Mouse (Mus musculus): Measurements from ENCODE around the gene Padi3. TPM values are rescaled to one million over a fixed set of nuclear protein-coding genes. Genes with fewer than 3 reads are reported as not detected.

Padi3 gene
- total and polyA plus RNA-seq, 2 experiments = not detected

- TF ChIP-seq CTCF (IDR thresholded peaks at IDR 0.05; ENCODE audit: low read depth, low read length) (no peak), POLR2A (IDR thresholded peaks at IDR 0.05; ENCODE audit: extremely low read depth, insufficient read depth, low read length) (no peak)
- no peaks in the 10 kb centered on the region for H3K79me2 ChIP-seq (ENCODE audit: control insufficient read depth, insufficient read depth, low read length)
- 42% methylated on average over 8 of the region's 8 CpGs for WGBS
- DNase-seq (ENCODE audit: extremely low read depth, low read depth, low spot score) = no peak
- H3K4me3 ChIP-seq (ENCODE audit: insufficient read depth, low read depth, low read length) = no peak overlapping the region
- H3K9ac ChIP-seq (ENCODE audit: low read depth, low read length) = no peak overlapping the region
- no peak overlapping the region for H3K27ac ChIP-seq (replicated peaks; ENCODE audit: insufficient read depth, low read depth, low read length)
- H3K27me3 ChIP-seq (ENCODE audit: control insufficient read depth, insufficient read depth, low read length) = no peaks in the 10 kb centered on the region
- H3K4me1 ChIP-seq (ENCODE audit: control insufficient read depth, insufficient read depth, low read length) = peaks cover 15% of the 10 kb centered on the region
- H3K36me3 ChIP-seq (ENCODE audit: control insufficient read depth, insufficient read depth, low read length) = no peaks in the 10 kb centered on the region
These were observed 43.2 kb upstream of the Padi3 start for GRCm38 (mm10) chr4:140853626-140854025.

- WGBS = 87% methylated on average over 11 of the region's 11 CpGs
These were observed 38.9 kb upstream of the Padi3 start for GRCm38 (mm10) chr4:140849310-140849709.

GRCm38 (mm10) chr4:140845666-140846065 is 35.2 kb upstream of the Padi3 start, which contains the start of gene Padi1:
TSS of gene Padi1 (minus strand) at chr4:140845778.
- H3K27ac ChIP-seq (replicated peaks; ENCODE audit: insufficient read depth, low read depth, low read length) = no peak within 1 kb of the TSS
- H3K9ac ChIP-seq (ENCODE audit: low read depth, low read length) = no peak within 1 kb of the TSS
- no peak for DNase-seq (ENCODE audit: extremely low read depth, low read depth, low spot score)
- no peaks in the 10 kb centered on the region for H3K4me1 ChIP-seq (ENCODE audit: control insufficient read depth, insufficient read depth, low read length)
- H3K79me2 ChIP-seq (ENCODE audit: control insufficient read depth, insufficient read depth, low read length) = no peaks in the 10 kb centered on the region
- TF ChIP-seq CTCF (IDR thresholded peaks at IDR 0.05; ENCODE audit: low read depth, low read length) (no peak), POLR2A (IDR thresholded peaks at IDR 0.05; ENCODE audit: extremely low read depth, insufficient read depth, low read length) (no peak)
- H3K27me3 ChIP-seq (ENCODE audit: control insufficient read depth, insufficient read depth, low read length) = no peaks in the 10 kb centered on the region
- WGBS = 77% methylated on average over 6 of the region's 6 CpGs
- H3K4me3 ChIP-seq (ENCODE audit: insufficient read depth, low read depth, low read length) = no peak within 1 kb of the TSS
- no peaks in the 10 kb centered on the region for H3K36me3 ChIP-seq (ENCODE audit: control insufficient read depth, insufficient read depth, low read length)

More at GRCm38 (mm10) chr4:140849310-140849709, 38.9 kb upstream of the Padi3 start:
- Histone ChIP-seq H3K4me3 (ENCODE audit: insufficient read depth, low read depth, low read length) (no peak overlapping the region), H3K79me2 (ENCODE audit: control insufficient read depth, insufficient read depth, low read length) (no peaks in the 10 kb centered on the region), H3K27ac (replicated peaks; ENCODE audit: insufficient read depth, low read depth, low read length) (no peak overlapping the region), H3K4me1 (ENCODE audit: control insufficient read depth, insufficient read depth, low read length) (no peaks in the 10 kb centered on the region), H3K9ac (ENCODE audit: low read depth, low read length) (no peak overlapping the region), H3K27me3 (ENCODE audit: control insufficient read depth, insufficient read depth, low read length) (no peaks in the 10 kb centered on the region), H3K36me3 (ENCODE audit: control insufficient read depth, insufficient read depth, low read length) (no peaks in the 10 kb centered on the region)
- TF ChIP-seq CTCF (IDR thresholded peaks at IDR 0.05; ENCODE audit: low read depth, low read length) (no peak), POLR2A (IDR thresholded peaks at IDR 0.05; ENCODE audit: extremely low read depth, insufficient read depth, low read length) (no peak)
- DNase-seq (ENCODE audit: extremely low read depth, low read depth, low spot score) = no peak

GRCm38 (mm10) chr4:140844991-140845390 is 34.5 kb upstream of the Padi3 start:
- Histone ChIP-seq H3K9ac (ENCODE audit: low read depth, low read length) (no peak overlapping the region), H3K27ac (replicated peaks; ENCODE audit: insufficient read depth, low read depth, low read length) (no peak overlapping the region), H3K4me3 (ENCODE audit: insufficient read depth, low read depth, low read length) (no peak overlapping the region), H3K4me1 (ENCODE audit: control insufficient read depth, insufficient read depth, low read length) (no peaks in the 10 kb centered on the region), H3K36me3 (ENCODE audit: control insufficient read depth, insufficient read depth, low read length) (no peaks in the 10 kb centered on the region), H3K79me2 (ENCODE audit: control insufficient read depth, insufficient read depth, low read length) (no peaks in the 10 kb centered on the region), H3K27me3 (ENCODE audit: control insufficient read depth, insufficient read depth, low read length) (no peaks in the 10 kb centered on the region)
- no peak for TF ChIP-seq POLR2A (IDR thresholded peaks at IDR 0.05; ENCODE audit: extremely low read depth, insufficient read depth, low read length)
- no peak for TF ChIP-seq CTCF (IDR thresholded peaks at IDR 0.05; ENCODE audit: low read depth, low read length)
- 68% methylated on average over 4 of the region's 4 CpGs for whole genome bisulfite sequencing
- DNase-seq (ENCODE audit: extremely low read depth, low read depth, low spot score) = no peak

GRCm38 (mm10) chr4:140843670-140844280 is 33.3 kb upstream of the Padi3 start:
- H3K36me3 ChIP-seq (ENCODE audit: control insufficient read depth, insufficient read depth, low read length) = no peaks in the 10 kb centered on the region
- H3K27me3 ChIP-seq (ENCODE audit: control insufficient read depth, insufficient read depth, low read length) = no peaks in the 10 kb centered on the region
- H3K4me1 ChIP-seq (ENCODE audit: control insufficient read depth, insufficient read depth, low read length) = no peaks in the 10 kb centered on the region
- 84% methylated on average over 15 of the region's 15 CpGs for WGBS
- no peak overlapping the region for H3K9ac ChIP-seq (ENCODE audit: low read depth, low read length)
- H3K27ac ChIP-seq (replicated peaks; ENCODE audit: insufficient read depth, low read depth, low read length) = no peak overlapping the region
- no peak for TF ChIP-seq POLR2A (IDR thresholded peaks at IDR 0.05; ENCODE audit: extremely low read depth, insufficient read depth, low read length)
- TF ChIP-seq CTCF (IDR thresholded peaks at IDR 0.05; ENCODE audit: low read depth, low read length) = no peak
- no peak overlapping the region for H3K4me3 ChIP-seq (ENCODE audit: insufficient read depth, low read depth, low read length)
- DNase-seq (ENCODE audit: extremely low read depth, low read depth, low spot score) = no peak
- H3K79me2 ChIP-seq (ENCODE audit: control insufficient read depth, insufficient read depth, low read length) = no peaks in the 10 kb centered on the region

- Histone ChIP-seq H3K36me3 (ENCODE audit: control insufficient read depth, insufficient read depth, low read length) (no peaks in the 10 kb centered on the region), H3K79me2 (ENCODE audit: control insufficient read depth, insufficient read depth, low read length) (no peaks in the 10 kb centered on the region), H3K27ac (replicated peaks; ENCODE audit: insufficient read depth, low read depth, low read length) (no peak overlapping the region), H3K4me3 (ENCODE audit: insufficient read depth, low read depth, low read length) (no peak overlapping the region), H3K9ac (ENCODE audit: low read depth, low read length) (no peak overlapping the region), H3K4me1 (ENCODE audit: control insufficient read depth, insufficient read depth, low read length) (no peaks in the 10 kb centered on the region), H3K27me3 (ENCODE audit: control insufficient read depth, insufficient read depth, low read length) (no peaks in the 10 kb centered on the region)
- 88% methylated on average over 1 of the region's 1 CpGs for WGBS
- no peak for DNase-seq (ENCODE audit: extremely low read depth, low read depth, low spot score)
- TF ChIP-seq CTCF (IDR thresholded peaks at IDR 0.05; ENCODE audit: low read depth, low read length) = no peak
- TF ChIP-seq POLR2A (IDR thresholded peaks at IDR 0.05; ENCODE audit: extremely low read depth, insufficient read depth, low read length) = no peak
These were observed 32.5 kb upstream of the Padi3 start for GRCm38 (mm10) chr4:140842909-140843308.
